Mouse (Mus musculus) stomach, embryonic 14.5 days (tissue): ENCODE results near the gene Lum. TPM values are rescaled to one million over a fixed set of nuclear protein-coding genes. Genes with fewer than 3 reads are reported as not detected.

Source experiments
- polyA plus RNA-seq: library from polyadenylated mRNA; unstranded; fragments of >200 nt; fragmentation: Nextera tagmentation; extraction: Ambion mirVana; gene quantifications from 2 replicates; pipeline ENCODE4 v1.2.1, GENCODE M21; 2014

Gene Lum
- polyA plus RNA-seq, 1 experiment from 2014 or later = 332 TPM

Other genes with a start within 250 kb of the Lum start
- 715 and 742 TPM in 2 replicates for gene Dcn, start 85.5 kb upstream of the Lum start, polyA plus RNA-seq
- 1.7 and 1.8 TPM in 2 replicates for gene Kera, start 41.8 kb downstream of the Lum start, polyA plus RNA-seq
- 0.91 and 1.2 TPM in 2 replicates for gene Epyc, start 78.9 kb downstream of the Lum start, polyA plus RNA-seq
- not detected in 2 replicates for gene Ccer1, start 127.9 kb downstream of the Lum start, polyA plus RNA-seq
- not detected in 2 replicates for gene C030005K15Rik, start 161.6 kb downstream of the Lum start, polyA plus RNA-seq